Mouse (Mus musculus) heart, embryonic 13.5 days (tissue): ENCODE measurements around the gene Itgb5. TPM values are rescaled to one million over a fixed set of nuclear protein-coding genes. Genes with fewer than 3 reads are reported as not detected.
A peak's percentile ranks its signal among the peaks of the same experiment; 100 is the strongest.

Source experiments
- ATAC-seq: fragments of 200-750 bp; cut with Nextera tagmentation; 2 replicates; pipeline ENCODE4 v1.8.0; 2017; ENCODE audit warnings: moderate TSS enrichment; ENCODE audit not compliant: insufficient number of reproducible peaks, low FRiP score, low TSS enrichment; ENCODE audit errors: extremely low read depth
- H3K27ac ChIP-seq: fragments of 300-500 bp; sonication (generic); replicated peaks from 2 replicates; pipeline ENCODE4 v1.5.1; 2015; ENCODE audit warnings: moderate library complexity, mild to moderate bottlenecking, inconsistent platforms
- H3K27me3 ChIP-seq: fragments of 300-500 bp; sonication (generic); replicated peaks from 2 replicates; pipeline ENCODE4 v1.6.1; 2015; ENCODE audit warnings: mild to moderate bottlenecking, inconsistent platforms
- H3K36me3 ChIP-seq: fragments of 300-500 bp; sonication (generic); 2 replicates; pipeline ENCODE4 v1.6.1; 2015; ENCODE audit warnings: mild to moderate bottlenecking, inconsistent platforms
- H3K4me1 ChIP-seq: fragments of 300-500 bp; sonication (generic); 2 replicates; pipeline ENCODE4 v1.6.1; 2015; ENCODE audit warnings: inconsistent platforms
- H3K4me2 ChIP-seq: fragments of 300-500 bp; sonication (generic); 2 replicates; pipeline ENCODE4 v1.6.1; 2015; ENCODE audit warnings: inconsistent platforms, mild to moderate bottlenecking, moderate library complexity
- H3K4me3 ChIP-seq: fragments of 300-500 bp; sonication (generic); 2 replicates; pipeline ENCODE4 v1.5.1; 2015; ENCODE audit warnings: moderate library complexity, mild to moderate bottlenecking, inconsistent platforms
- H3K9ac ChIP-seq: fragments of 300-500 bp; sonication (generic); 2 replicates; pipeline ENCODE4 v1.6.1; 2015; ENCODE audit warnings: inconsistent platforms, mild to moderate bottlenecking, moderate library complexity
- H3K9me3 ChIP-seq: fragments of 300-500 bp; sonication (generic); 2 replicates; pipeline ENCODE4 v1.6.1; 2016; ENCODE audit warnings: inconsistent platforms
- WGBS: fragments of 180-500 bp; shearing (Covaris S2); methylation state at CpG from one replicate; pipeline ENCODE4 v1.1.7; 2015; ENCODE audit warnings: mixed read lengths; 5-methylcytosine and 5-hydroxymethylcytosine counted together
- polyA plus RNA-seq: library from polyadenylated mRNA; unstranded; fragments of >200 nt; fragmentation: Nextera tagmentation; extraction: Ambion mirVana; gene quantifications from 2 replicates; pipeline ENCODE4 v1.2.1, GENCODE M21; 2015

The Itgb5 gene
- polyA plus RNA-seq, 1 experiment from 2014 or later, result 37.6 TPM

GRCm38 (mm10) chr16:33933411-33933810 is 103.9 kb downstream of the Itgb5 start:
- ATAC-seq, result no peak
- H3K27ac ChIP-seq, result 0 out of 2 replicates have a peak overlapping the region, but pooled peaks have one; percentile 78
- no peak overlapping the region for H3K4me3 ChIP-seq
- no peak overlapping the region for H3K9ac ChIP-seq
- no peaks in the 10 kb centered on the region for H3K9me3 ChIP-seq
- 88% methylated on average over 11 of the region's 11 CpGs for WGBS
- no peak overlapping the region for H3K4me2 ChIP-seq
- peaks cover 3% of the 10 kb centered on the region for H3K36me3 ChIP-seq
- no peaks in the 10 kb centered on the region for H3K27me3 ChIP-seq
- peaks cover 92% of the 10 kb centered on the region for H3K4me1 ChIP-seq

DNA sequence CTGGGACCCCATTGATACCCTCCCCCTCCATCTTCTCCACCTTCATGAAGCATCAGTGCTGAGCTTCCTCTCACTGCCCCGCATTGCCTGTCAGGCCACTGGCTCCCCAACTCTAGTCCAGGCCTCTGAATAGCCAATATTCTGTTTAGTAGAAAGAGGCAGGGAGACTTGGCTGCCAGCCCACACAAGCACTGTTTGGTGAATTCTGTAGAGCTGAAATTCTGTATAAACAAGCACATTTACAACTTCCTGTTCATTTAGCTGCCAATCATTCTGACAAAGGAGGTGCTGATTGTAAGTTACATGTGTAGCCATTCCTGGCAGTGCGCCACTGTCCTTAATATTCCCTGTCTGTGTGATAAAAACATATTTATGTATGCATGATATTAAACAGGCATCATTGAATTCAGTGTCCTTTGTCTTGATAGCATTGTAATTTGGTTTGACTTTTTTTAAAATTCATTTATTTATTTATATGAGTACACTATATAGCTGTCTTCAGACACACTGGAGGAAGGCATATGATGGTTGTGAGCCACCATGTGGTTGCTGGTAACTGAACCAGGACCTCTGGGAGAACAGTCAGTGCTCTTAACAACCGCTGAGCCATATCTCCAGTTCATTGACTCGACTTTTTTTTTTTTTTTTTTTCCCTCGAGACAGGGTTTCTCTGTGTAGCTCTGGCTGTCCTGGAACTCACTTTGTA is 105.4 kb downstream of the Itgb5 start:
- Histone ChIP-seq H3K4me1 (peaks cover 92% of the 10 kb centered on the region), H3K9ac (peak overlapping the region; percentile 64; the same call in 1 of the 2 replicates)

DNA sequence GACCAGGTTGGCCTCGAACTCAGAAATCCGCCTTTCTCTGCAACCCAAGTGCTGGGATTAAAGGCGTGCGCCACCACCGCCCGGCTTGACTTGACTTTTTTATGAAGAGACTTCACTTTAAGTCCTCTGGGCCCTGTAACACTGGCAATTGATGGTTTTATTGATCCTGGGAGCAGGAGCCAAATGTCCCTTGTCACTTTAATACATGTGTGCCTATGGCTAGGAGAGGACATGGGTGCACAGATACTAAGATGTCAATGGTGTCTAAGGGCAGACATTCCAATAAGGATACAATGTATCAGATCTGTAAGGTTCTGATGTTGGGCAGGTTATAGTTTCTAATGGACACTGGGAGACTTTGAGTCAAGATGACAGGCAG is 105.9 kb downstream of the Itgb5 start:
- no peak overlapping the region for H3K4me3 ChIP-seq
- H3K27ac ChIP-seq, result peak overlapping the region; percentile 78
- H3K36me3 ChIP-seq, result peaks cover 3% of the 10 kb centered on the region; the same call in 1 of the 2 replicates
- H3K9ac ChIP-seq, result no peak overlapping the region
- no peaks in the 10 kb centered on the region for H3K27me3 ChIP-seq
- 92% methylated on average over 6 of the region's 6 CpGs for WGBS
- no peak for ATAC-seq
- no peak overlapping the region for H3K4me2 ChIP-seq
- no peaks in the 10 kb centered on the region for H3K9me3 ChIP-seq
- H3K4me1 ChIP-seq, result peaks cover 93% of the 10 kb centered on the region

More for the DNA sequence above, 105.4 kb downstream of the Itgb5 start:
- H3K27me3 ChIP-seq, result no peaks in the 10 kb centered on the region
- WGBS, result 41% methylated on average over 5 of the region's 5 CpGs
- no peak for ATAC-seq
- H3K27ac ChIP-seq, result peak overlapping the region; percentile 78
- H3K36me3 ChIP-seq, result peaks cover 3% of the 10 kb centered on the region
- no peak overlapping the region for H3K4me2 ChIP-seq
- no peak overlapping the region for H3K4me3 ChIP-seq
- no peaks in the 10 kb centered on the region for H3K9me3 ChIP-seq

GRCm38 (mm10) chr16:33936885-33937284 is 107.4 kb downstream of the Itgb5 start:
- Histone ChIP-seq H3K4me2 (no peak overlapping the region), H3K27ac (peak overlapping the region; percentile 92)
- 76% methylated on average over 4 of the region's 4 CpGs for WGBS

GRCm38 (mm10) chr16:33937567-33937966 is 108.1 kb downstream of the Itgb5 start:
- Histone ChIP-seq H3K9me3 (no peaks in the 10 kb centered on the region), H3K4me3 (no peak overlapping the region), H3K27ac (peak overlapping the region; percentile 92), H3K4me2 (no peak overlapping the region), H3K4me1 (peaks cover 95% of the 10 kb centered on the region), H3K27me3 (no peaks in the 10 kb centered on the region), H3K9ac (no peak overlapping the region), H3K36me3 (no peaks in the 10 kb centered on the region)
- peak; percentile 45; the same call in 1 of the 2 replicates for ATAC-seq
- WGBS, result 24% methylated on average over 8 of the region's 8 CpGs

More at GRCm38 (mm10) chr16:33936885-33937284, 107.4 kb downstream of the Itgb5 start:
- no peak for ATAC-seq
- H3K4me1 ChIP-seq, result peaks cover 95% of the 10 kb centered on the region
- H3K9ac ChIP-seq, result no peak overlapping the region
- no peaks in the 10 kb centered on the region for H3K27me3 ChIP-seq
- no peaks in the 10 kb centered on the region for H3K9me3 ChIP-seq
- H3K4me3 ChIP-seq, result no peak overlapping the region
- no peaks in the 10 kb centered on the region for H3K36me3 ChIP-seq

GRCm38 (mm10) chr16:33938311-33939132 is 109.1 kb downstream of the Itgb5 start:
- peaks cover 96% of the 10 kb centered on the region for H3K4me1 ChIP-seq
- H3K36me3 ChIP-seq, result no peaks in the 10 kb centered on the region
- no peak overlapping the region for H3K4me2 ChIP-seq
- H3K9ac ChIP-seq, result peak overlapping the region; percentile 30
- WGBS, result 41% methylated on average over 12 of the region's 12 CpGs
- ATAC-seq, result no peak
- peak overlapping the region; percentile 92 for H3K27ac ChIP-seq
- H3K4me3 ChIP-seq, result no peak overlapping the region
- no peaks in the 10 kb centered on the region for H3K27me3 ChIP-seq
- H3K9me3 ChIP-seq, result no peaks in the 10 kb centered on the region

- Histone ChIP-seq H3K36me3 (no peaks in the 10 kb centered on the region), H3K27ac (peak overlapping the region; percentile 92), H3K4me2 (no peak overlapping the region), H3K4me3 (no peak overlapping the region), H3K4me1 (peaks cover 96% of the 10 kb centered on the region), H3K27me3 (no peaks in the 10 kb centered on the region), H3K9me3 (no peaks in the 10 kb centered on the region), H3K9ac (peak overlapping the region; percentile 30)
- no peak for ATAC-seq
- 40% methylated on average over 2 of the region's 2 CpGs for whole genome bisulfite sequencing
These were observed 109.7 kb downstream of the Itgb5 start for GRCm38 (mm10) chr16:33939133-33939531.

GRCm38 (mm10) chr16:33939636-33940035 is 110.2 kb downstream of the Itgb5 start:
- ATAC-seq, result no peak
- 51% methylated on average over 9 of the region's 9 CpGs for WGBS
- H3K9ac ChIP-seq, result peak overlapping the region; percentile 30; the same call in 1 of the 2 replicates
- H3K27me3 ChIP-seq, result no peaks in the 10 kb centered on the region
- H3K4me2 ChIP-seq, result no peak overlapping the region
- no peaks in the 10 kb centered on the region for H3K9me3 ChIP-seq
- H3K36me3 ChIP-seq, result no peaks in the 10 kb centered on the region
- no peak overlapping the region for H3K4me3 ChIP-seq
- peak overlapping the region; percentile 92 for H3K27ac ChIP-seq
- peaks cover 96% of the 10 kb centered on the region for H3K4me1 ChIP-seq

GRCm38 (mm10) chr16:33940095-33940494 is 110.6 kb downstream of the Itgb5 start:
- 69% methylated on average over 5 of the region's 5 CpGs for WGBS
- H3K4me3 ChIP-seq, result no peak overlapping the region
- peak overlapping the region; percentile 71; the same call in 1 of the 2 replicates for H3K9ac ChIP-seq
- H3K4me1 ChIP-seq, result peaks cover 96% of the 10 kb centered on the region
- H3K9me3 ChIP-seq, result no peaks in the 10 kb centered on the region
- no peak for ATAC-seq
- no peaks in the 10 kb centered on the region for H3K36me3 ChIP-seq
- H3K4me2 ChIP-seq, result no peak overlapping the region
- peak overlapping the region; percentile 92 for H3K27ac ChIP-seq
- H3K27me3 ChIP-seq, result no peaks in the 10 kb centered on the region

DNA sequence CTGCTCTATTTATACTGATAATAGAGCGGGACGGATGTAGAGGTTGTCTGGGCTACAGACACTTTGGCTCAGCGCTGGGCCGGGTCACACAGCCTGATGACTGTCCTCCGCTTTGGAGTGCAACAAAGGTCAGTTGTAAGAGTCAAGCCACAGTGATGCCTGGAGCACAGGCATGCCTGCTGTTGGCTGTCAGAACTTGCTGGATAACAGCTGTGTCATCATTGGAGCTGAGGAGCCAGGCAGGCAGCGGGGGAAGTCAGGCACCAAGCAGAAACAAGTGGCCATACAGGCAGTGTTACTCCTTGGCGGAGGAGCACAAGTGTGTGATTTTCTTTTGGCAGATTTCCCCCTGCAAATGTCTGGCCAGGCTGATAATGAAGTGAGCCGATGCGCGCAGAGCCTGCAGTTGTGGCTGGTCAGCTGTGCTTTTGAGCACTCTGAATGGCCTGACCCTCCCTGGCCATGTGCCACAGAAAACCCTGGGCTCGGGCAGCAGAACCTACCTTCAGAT is 111.9 kb downstream of the Itgb5 start:
- Histone ChIP-seq H3K9me3 (no peaks in the 10 kb centered on the region), H3K4me1 (peaks cover 100% of the 10 kb centered on the region), H3K36me3 (no peaks in the 10 kb centered on the region), H3K27me3 (no peaks in the 10 kb centered on the region), H3K4me2 (peak overlapping the region; percentile 36; the same call in 1 of the 2 replicates), H3K4me3 (no peak overlapping the region), H3K27ac (peak overlapping the region; percentile 92), H3K9ac (peak overlapping the region; percentile 71)
- 9% methylated on average over 11 of the region's 11 CpGs for WGBS
- ATAC-seq, result peak; percentile 28

- 43% methylated on average over 11 of the region's 11 CpGs for WGBS
- no peak for ATAC-seq
- peaks cover 100% of the 10 kb centered on the region for H3K4me1 ChIP-seq
- no peak overlapping the region for H3K4me2 ChIP-seq
- no peak overlapping the region for H3K4me3 ChIP-seq
- H3K9me3 ChIP-seq, result no peaks in the 10 kb centered on the region
- peak overlapping the region; percentile 71; the same call in 1 of the 2 replicates for H3K9ac ChIP-seq
- H3K27ac ChIP-seq, result peak overlapping the region; percentile 92
- H3K27me3 ChIP-seq, result no peaks in the 10 kb centered on the region
- peaks cover under 1% of the 10 kb centered on the region; the same call in 1 of the 2 replicates for H3K36me3 ChIP-seq
These were observed 112.9 kb downstream of the Itgb5 start for GRCm38 (mm10) chr16:33942341-33942740.
